Mouse (Mus musculus) stomach, postnatal 0 days (tissue): ENCODE measurements around the gene Ern1. TPM values are rescaled to one million over a fixed set of nuclear protein-coding genes. Genes with fewer than 3 reads are reported as not detected.
A peak's percentile ranks its signal among the peaks of the same experiment; 100 is the strongest.
"Not testable (repeated sequence)": the region's sequence is repeated elsewhere in the genome, so short reads cannot be mapped to it uniquely, and the experiment has no call there.

ENCODE experiments used
- ATAC-seq: fragments of 200-750 bp; cut with Nextera tagmentation; 2 replicates; pipeline ENCODE4 v1.8.0; 2017; ENCODE audit not compliant: low FRiP score, low TSS enrichment
- DNase-seq: peaks from one replicate; pipeline ENCODE4 v3.0.0-alpha.2; 2016; ENCODE audit warnings: low spot score
- H3K27ac ChIP-seq: fragments of 300-500 bp; sonication (generic); replicated peaks from 2 replicates; pipeline ENCODE4 v1.5.1; 2014; ENCODE audit warnings: mild to moderate bottlenecking, control low read depth
- H3K27me3 ChIP-seq: fragments of 300-500 bp; sonication (generic); 2 replicates; pipeline ENCODE4 v1.6.1; 2014; ENCODE audit warnings: low read length; ENCODE audit not compliant: control insufficient read depth, insufficient read depth
- H3K36me3 ChIP-seq: fragments of 300-500 bp; sonication (generic); 2 replicates; pipeline ENCODE4 v1.6.1; 2014; ENCODE audit warnings: low read length, mixed read lengths; ENCODE audit not compliant: control insufficient read depth, insufficient read depth
- H3K4me1 ChIP-seq: fragments of 300-500 bp; sonication (generic); replicated peaks from 2 replicates; pipeline ENCODE4 v1.6.1; 2014; ENCODE audit warnings: antibody characterized with exemption; ENCODE audit not compliant: control insufficient read depth, insufficient read depth
- H3K4me2 ChIP-seq: fragments of 300-500 bp; sonication (generic); replicated peaks from 2 replicates; pipeline ENCODE4 v1.6.1; 2014; ENCODE audit warnings: low read depth, mild to moderate bottlenecking, control low read depth, moderate library complexity
- H3K4me3 ChIP-seq: fragments of 300-500 bp; sonication (generic); 2 replicates; pipeline ENCODE4 v1.5.1; 2014; ENCODE audit warnings: low read depth, low read length, control low read depth
- H3K9ac ChIP-seq: fragments of 300-500 bp; sonication (generic); 2 replicates; pipeline ENCODE4 v1.6.1; 2014; ENCODE audit warnings: mild to moderate bottlenecking, low read length, control low read depth, mixed read lengths
- H3K9me3 ChIP-seq: fragments of 300-500 bp; sonication (generic); 2 replicates; pipeline ENCODE4 v1.6.1; 2016; ENCODE audit warnings: low read length; ENCODE audit not compliant: control insufficient read depth
- CTCF ChIP-seq: IDR thresholded peaks from 2 replicates; pipeline ENCODE4 v1.5.1; 2016; ENCODE audit warnings: antibody characterized with exemption, low read depth, mild to moderate bottlenecking, moderate library complexity
- EP300 ChIP-seq: optimal IDR thresholded peaks from 2 replicates; pipeline ENCODE3; 2016; ENCODE audit warnings: antibody characterized with exemption
- WGBS: fragments of 180-500 bp; shearing (Covaris S2); extraction: QIAGEN DNeasy Blood & Tissue Kit; methylation state at CpG from one replicate; pipeline ENCODE4 v1.1.7; 2014; 5-methylcytosine and 5-hydroxymethylcytosine counted together
- polyA plus RNA-seq: library from polyadenylated mRNA; unstranded; fragments of >200 nt; fragmentation: Nextera tagmentation; extraction: Ambion mirVana; gene quantifications from 2 replicates; pipeline ENCODE4 v1.2.1, GENCODE M21; 2015

The Ern1 gene
- polyA plus RNA-seq, 1 experiment from 2014 or later: 3.7 TPM

DNA sequence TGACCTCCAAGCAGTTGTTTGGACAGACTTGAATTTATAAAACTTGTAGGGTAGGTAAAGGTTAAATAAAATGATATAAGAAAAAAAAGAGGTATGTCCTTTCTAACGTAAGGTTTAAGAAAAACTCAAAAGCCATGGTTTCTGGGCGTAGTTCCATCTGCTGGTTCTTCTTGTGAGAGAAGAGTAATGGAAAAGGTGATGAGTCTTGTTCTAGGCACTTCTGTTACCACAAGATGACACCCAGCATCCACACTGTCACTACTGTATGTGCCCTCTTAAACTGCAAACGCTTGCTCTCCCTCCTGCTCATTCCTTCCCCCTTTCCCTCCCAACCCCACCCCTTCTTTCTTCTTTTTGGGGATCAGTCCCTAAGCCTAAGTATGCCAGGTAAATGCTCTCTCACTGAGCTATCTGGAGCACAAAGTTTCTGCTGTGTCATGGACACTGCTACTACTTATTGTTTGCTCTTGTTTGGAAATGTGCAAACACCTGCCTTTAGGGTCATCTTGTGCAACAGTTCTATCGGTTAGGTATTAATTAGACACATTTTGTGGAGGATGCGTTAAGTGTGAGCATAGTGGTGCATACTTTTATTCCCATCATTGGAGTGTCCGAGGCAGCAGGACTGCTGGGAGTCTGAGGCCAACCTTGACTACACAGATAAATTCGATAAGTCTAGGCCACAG is 5.5 kb upstream of the Ern1 start:
- Histone ChIP-seq H3K36me3 (no peaks in the 10 kb centered on the region), H3K27ac (no peak overlapping the region), H3K4me3 (no peak overlapping the region), H3K9ac (no peak overlapping the region), H3K9me3 (no peaks in the 10 kb centered on the region), H3K27me3 (no peaks in the 10 kb centered on the region), H3K4me1 (no peaks in the 10 kb centered on the region), H3K4me2 (no peak overlapping the region)
- no peak for ATAC-seq
- WGBS: 68% methylated on average over 7 of the region's 7 CpGs
- DNase-seq: no peak
- TF ChIP-seq CTCF (no peak), EP300 (no peak)

DNA sequence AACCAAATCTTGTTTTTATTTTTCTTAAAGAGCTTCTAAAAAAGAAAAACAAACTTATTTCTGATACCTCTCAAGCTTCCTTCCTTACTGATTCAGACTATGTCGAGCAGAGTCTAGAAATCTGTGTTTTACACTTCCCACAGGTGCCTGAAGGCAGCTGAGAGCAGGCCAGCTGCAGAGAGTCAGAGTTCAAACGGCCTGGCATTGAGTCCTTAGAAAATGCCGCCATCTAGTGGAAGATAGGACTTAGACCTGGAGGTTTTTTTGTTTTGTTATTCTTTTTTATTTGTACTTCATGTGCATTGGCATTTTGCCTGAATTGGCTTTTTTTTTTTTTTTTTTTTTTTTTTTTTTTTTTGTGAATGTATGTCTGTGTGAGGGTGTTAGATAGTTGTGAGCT is 3.7 kb upstream of the Ern1 start:
- peak; percentile 69 for DNase-seq
- Histone ChIP-seq H3K4me1 (no peaks in the 10 kb centered on the region), H3K27me3 (no peaks in the 10 kb centered on the region), H3K9ac (no peak overlapping the region), H3K27ac (no peak overlapping the region), H3K36me3 (no peaks in the 10 kb centered on the region), H3K9me3 (no peaks in the 10 kb centered on the region), H3K4me3 (no peak overlapping the region), H3K4me2 (no peak overlapping the region)
- TF ChIP-seq EP300 (no peak), CTCF (peak; percentile 86)
- 1% methylated on average over 3 of the region's 3 CpGs for WGBS
- no peak for ATAC-seq

DNA sequence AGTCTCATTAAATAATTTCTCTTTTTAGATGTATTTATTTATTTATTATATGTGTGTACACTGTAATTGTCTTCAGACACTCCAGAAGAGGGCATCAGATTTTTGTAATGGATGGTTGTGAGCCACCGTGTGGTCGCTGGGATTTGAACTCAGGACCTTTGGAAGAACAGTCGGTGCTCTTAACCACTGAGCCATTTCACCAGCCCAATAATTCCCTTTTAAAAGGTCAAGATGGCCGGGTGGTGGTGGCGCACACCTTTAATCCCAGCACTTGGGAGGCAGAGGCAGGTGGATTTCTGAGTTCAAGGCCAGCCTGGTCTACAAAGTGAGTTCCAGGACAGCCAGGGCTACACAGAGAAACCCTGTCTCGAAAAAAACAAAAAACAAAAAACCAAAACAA is 2.9 kb upstream of the Ern1 start:
- 81% methylated on average over 6 of the region's 6 CpGs for WGBS
- H3K27ac ChIP-seq, H3K4me3 ChIP-seq, H3K9me3 ChIP-seq, ATAC-seq, H3K9ac ChIP-seq, H3K36me3 ChIP-seq, DNase-seq, H3K27me3 ChIP-seq, H3K4me2 ChIP-seq, H3K4me1 ChIP-seq: not testable (repeated sequence)

DNA sequence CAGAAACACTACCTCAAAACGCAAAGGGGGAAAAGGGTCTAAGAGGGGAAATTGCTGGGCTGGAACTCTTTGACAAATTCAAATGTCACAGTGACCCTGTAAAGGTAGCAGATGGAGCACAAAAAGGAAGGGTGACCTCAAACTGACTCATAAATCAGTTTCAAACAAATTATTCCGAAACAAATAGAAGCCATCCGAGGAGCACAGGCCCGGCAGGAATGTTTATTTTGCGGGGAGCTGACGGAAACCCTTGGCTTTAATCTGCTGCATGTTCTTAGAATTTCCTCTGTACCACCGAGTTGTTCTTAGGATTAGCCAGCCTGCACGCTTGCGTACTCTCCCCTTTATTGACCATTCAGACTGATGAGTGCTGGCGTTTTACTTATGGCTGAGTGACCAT is 2.4 kb upstream of the Ern1 start:
- DNase-seq (no peak), ATAC-seq (no peak)
- Histone ChIP-seq H3K27me3 (no peaks in the 10 kb centered on the region), H3K9ac (no peak overlapping the region), H3K4me2 (no peak overlapping the region), H3K4me1 (no peaks in the 10 kb centered on the region), H3K4me3 (no peak overlapping the region), H3K36me3 (no peaks in the 10 kb centered on the region), H3K27ac (no peak overlapping the region), H3K9me3 (no peaks in the 10 kb centered on the region)
- WGBS: 33% methylated on average over 10 of the region's 10 CpGs
- TF ChIP-seq EP300 (no peak), CTCF (no peak)

DNA sequence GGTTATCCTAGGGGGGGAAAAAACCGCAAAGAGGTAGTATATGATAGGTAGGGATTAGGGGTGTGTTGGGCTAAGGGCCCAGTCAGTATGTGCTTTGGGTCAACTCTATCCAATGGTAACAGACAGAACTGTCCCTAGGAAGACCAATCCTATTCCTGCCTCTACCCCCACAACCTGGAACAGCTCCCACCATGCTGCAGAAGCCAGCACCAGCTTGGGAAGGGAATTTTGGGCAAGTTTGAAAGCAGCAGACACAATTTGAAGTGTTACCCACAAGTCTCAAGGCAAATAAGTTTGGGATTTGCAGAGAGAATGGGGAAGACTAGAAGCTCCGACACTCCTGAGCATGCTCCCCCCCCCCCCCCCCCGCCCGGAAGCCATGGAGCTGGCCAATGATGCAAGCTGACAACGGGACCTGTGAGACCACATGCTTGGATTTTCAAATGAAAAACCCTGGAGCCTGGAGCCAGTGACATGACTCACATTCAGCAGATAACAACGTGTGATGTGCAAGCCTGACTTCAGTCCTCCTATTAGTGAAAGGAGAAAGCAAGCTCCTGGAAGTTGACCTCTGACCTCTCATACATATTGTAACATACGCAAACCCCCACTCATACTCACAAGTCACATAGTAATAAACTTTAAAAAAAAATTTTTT is 1.5 kb upstream of the Ern1 start:
- Histone ChIP-seq H3K4me2 (no peak overlapping the region), H3K9ac (no peak overlapping the region), H3K36me3 (no peaks in the 10 kb centered on the region), H3K27ac (0 out of 2 replicates have a peak overlapping the region, but pooled peaks have one; percentile 14), H3K4me1 (no peaks in the 10 kb centered on the region), H3K27me3 (no peaks in the 10 kb centered on the region), H3K4me3 (no peak overlapping the region), H3K9me3 (no peaks in the 10 kb centered on the region)
- WGBS: 46% methylated on average over 5 of the region's 7 CpGs
- DNase-seq: no peak
- ATAC-seq: no peak
- TF ChIP-seq EP300 (no peak), CTCF (no peak)

DNA sequence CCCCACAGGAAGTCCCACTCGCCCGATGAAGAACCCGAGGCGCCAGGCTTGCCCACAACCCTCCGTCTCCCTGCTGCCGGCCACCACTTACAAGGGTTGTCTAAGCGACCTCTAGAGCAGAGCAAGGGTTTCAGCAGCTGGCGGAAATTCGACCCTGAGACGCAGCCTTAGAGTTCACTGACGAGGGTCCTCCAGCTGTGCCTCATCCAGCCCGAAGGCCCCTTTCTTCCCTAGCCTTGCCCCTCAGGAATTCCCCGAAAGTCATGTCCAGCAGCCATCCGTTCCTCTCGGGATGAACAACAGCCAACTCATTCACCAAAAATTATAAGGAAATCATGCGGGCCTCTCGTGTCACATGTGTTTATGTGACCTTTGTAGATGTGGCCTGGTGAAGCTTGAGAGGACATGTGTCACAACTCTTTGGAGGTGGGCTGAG is 492 bp upstream of the Ern1 start:
- no peak for DNase-seq
- H3K4me3 ChIP-seq: peak overlapping the region; percentile 94
- no peak for TF ChIP-seq EP300
- TF ChIP-seq CTCF: no peak
- H3K27ac ChIP-seq: peak overlapping the region; percentile 97
- no peaks in the 10 kb centered on the region for H3K27me3 ChIP-seq
- H3K9ac ChIP-seq: peak overlapping the region; percentile 35
- peak overlapping the region; percentile 82 for H3K4me2 ChIP-seq
- no peaks in the 10 kb centered on the region for H3K36me3 ChIP-seq
- WGBS: 8% methylated on average over 16 of the region's 17 CpGs
- peak; percentile 34 for ATAC-seq
- H3K9me3 ChIP-seq: no peaks in the 10 kb centered on the region
- no peaks in the 10 kb centered on the region for H3K4me1 ChIP-seq
